Mouse (Mus musculus): ENCODE data around the gene Lgals2. TPM values are rescaled to one million over a fixed set of nuclear protein-coding genes. Genes with fewer than 3 reads are reported as not detected.

The Lgals2 gene
- total and polyA plus RNA-seq, 2 experiments from 2014 or later = not detected

DNA sequence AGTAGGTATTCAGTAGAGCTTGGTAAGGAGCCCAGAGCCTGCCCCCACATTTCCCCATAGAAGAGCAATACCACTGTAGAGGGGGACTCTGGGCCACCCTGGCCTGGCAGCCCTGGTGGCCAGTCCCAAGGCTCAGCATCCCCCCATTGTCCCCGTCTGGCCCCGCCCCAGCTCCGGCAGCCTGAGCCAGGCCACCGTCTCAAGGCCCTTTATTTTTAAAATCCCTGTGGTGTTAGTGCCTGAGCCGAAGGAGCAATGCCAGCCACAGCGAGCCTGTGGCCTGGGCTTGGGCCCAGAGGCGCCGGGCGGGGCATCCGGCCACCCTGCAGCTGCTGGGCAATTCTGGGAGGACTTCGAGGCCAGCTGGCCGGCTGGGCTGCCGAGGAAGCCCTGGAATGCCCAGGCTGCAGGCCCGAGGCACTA lies 22.6 kb downstream of the Lgals2 start:
- 11% methylated on average over 14 of the region's 14 CpGs for WGBS
- Histone ChIP-seq H3K9me3 (ENCODE audit: low read length) (no peaks in the 10 kb centered on the region), H3K27me3 (ENCODE audit: insufficient read depth, low read length) (no peaks in the 10 kb centered on the region), H3K27ac (peak overlapping the region; percentile 76), H3K4me3 (ENCODE audit: low read length) (no peak overlapping the region), H3K9ac (replicated peaks; ENCODE audit: low read length) (0 out of 2 replicates have a peak overlapping the region, but pooled peaks have one; percentile 13), H3K36me3 (ENCODE audit: insufficient read depth, low read length) (no peaks in the 10 kb centered on the region), H3K4me1 (ENCODE audit: insufficient read depth, low read length) (peaks cover 16% of the 10 kb centered on the region; the same call in 1 of the 2 replicates), H3K4me2 (ENCODE audit: low read depth, low read length) (no peak overlapping the region)
- no peak for TF ChIP-seq CTCF (IDR thresholded peaks at IDR 0.05; ENCODE audit: low read depth)
- peak; percentile 89 for DNase-seq (ENCODE audit: low spot score)
- ATAC-seq = peak; percentile 90

- Histone ChIP-seq H3K4me3 (ENCODE audit: low read length) (no peak overlapping the region), H3K36me3 (ENCODE audit: insufficient read depth, low read length) (no peaks in the 10 kb centered on the region), H3K9ac (replicated peaks; ENCODE audit: low read length) (no peak overlapping the region), H3K27ac (peak overlapping the region; percentile 76), H3K4me1 (ENCODE audit: insufficient read depth, low read length) (peaks cover 16% of the 10 kb centered on the region; the same call in 1 of the 2 replicates), H3K9me3 (ENCODE audit: low read length) (no peaks in the 10 kb centered on the region), H3K4me2 (ENCODE audit: low read depth, low read length) (no peak overlapping the region), H3K27me3 (ENCODE audit: insufficient read depth, low read length) (no peaks in the 10 kb centered on the region)
- DNase-seq (ENCODE audit: low spot score) (no peak), ATAC-seq (no peak; the same call in 1 of the 2 replicates)
- WGBS = 57% methylated on average over 18 of the region's 19 CpGs
- TF ChIP-seq CTCF (IDR thresholded peaks at IDR 0.05; ENCODE audit: low read depth) = no peak
These were observed 23.3 kb downstream of the Lgals2 start for GRCm38 (mm10) chr15:78831720-78832657.

DNA sequence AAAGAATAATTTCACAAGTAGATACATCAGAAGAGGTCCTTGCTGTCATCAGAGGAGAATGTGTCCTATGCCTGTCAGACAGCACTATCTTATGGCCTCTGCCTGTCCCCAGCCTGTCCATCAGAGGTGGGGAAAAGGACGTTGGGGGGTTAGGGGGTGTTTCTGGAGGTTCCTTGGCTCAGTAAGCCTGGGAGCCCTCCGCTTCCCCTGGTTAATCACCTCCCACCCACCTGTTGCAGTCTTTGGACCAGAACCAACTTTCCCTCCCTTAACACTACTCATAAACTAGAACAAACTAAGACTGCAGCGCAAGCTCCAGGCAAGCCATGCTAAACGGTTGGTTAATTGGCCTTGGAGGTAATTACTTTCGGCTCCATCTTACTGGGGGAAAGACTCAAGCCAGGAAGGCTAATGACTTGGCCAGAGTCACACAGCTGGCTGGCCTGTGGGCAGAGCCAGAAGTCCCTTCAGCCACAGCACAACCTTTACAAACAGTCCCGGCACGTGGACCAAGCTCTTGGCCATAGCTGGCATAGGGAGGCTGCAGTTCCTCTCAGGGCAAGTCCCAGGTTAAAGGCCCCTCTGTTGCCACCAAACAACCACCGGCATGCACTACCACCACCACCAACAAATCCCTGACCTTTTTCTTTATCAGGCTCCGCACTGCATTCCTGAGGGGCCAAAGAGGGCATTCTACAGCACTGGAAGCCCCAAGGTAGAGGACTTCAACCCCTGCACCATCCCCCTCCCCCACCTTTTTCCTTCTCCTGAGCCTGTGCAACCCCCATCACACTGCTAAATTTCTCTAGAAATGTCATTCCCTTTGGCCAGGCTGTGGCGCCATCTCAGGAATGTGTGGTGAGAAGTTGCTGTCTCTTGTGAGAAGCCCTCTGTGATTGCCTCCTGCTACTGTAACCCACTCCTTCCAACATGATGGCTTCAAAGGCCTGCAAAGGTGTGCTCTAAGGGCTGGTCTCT lies 24.3 kb downstream of the Lgals2 start:
- no peak overlapping the region for H3K4me2 ChIP-seq (ENCODE audit: low read depth, low read length)
- no peak overlapping the region for H3K27ac ChIP-seq
- peaks cover 14% of the 10 kb centered on the region; the same call in 1 of the 2 replicates for H3K4me1 ChIP-seq (ENCODE audit: insufficient read depth, low read length)
- ATAC-seq (no peak), DNase-seq (ENCODE audit: low spot score) (no peak)
- TF ChIP-seq CTCF (IDR thresholded peaks at IDR 0.05; ENCODE audit: low read depth) = no peak; the same call in 1 of the 2 replicates
- no peak overlapping the region for H3K9ac ChIP-seq (replicated peaks; ENCODE audit: low read length)
- no peaks in the 10 kb centered on the region for H3K27me3 ChIP-seq (ENCODE audit: insufficient read depth, low read length)
- H3K9me3 ChIP-seq (ENCODE audit: low read length) = no peaks in the 10 kb centered on the region
- 61% methylated on average over 10 of the region's 10 CpGs for WGBS
- H3K4me3 ChIP-seq (ENCODE audit: low read length) = no peak overlapping the region
- H3K36me3 ChIP-seq (ENCODE audit: insufficient read depth, low read length) = no peaks in the 10 kb centered on the region

GRCm38 (mm10) chr15:78829636-78830035 lies 25.7 kb downstream of the Lgals2 start:
- H3K9me3 ChIP-seq (ENCODE audit: low read length) = no peaks in the 10 kb centered on the region
- no peak overlapping the region for H3K27ac ChIP-seq
- no peaks in the 10 kb centered on the region for H3K36me3 ChIP-seq (ENCODE audit: insufficient read depth, low read length)
- 97% methylated on average over 1 of the region's 1 CpGs for WGBS
- H3K27me3 ChIP-seq (ENCODE audit: insufficient read depth, low read length) = no peaks in the 10 kb centered on the region
- no peak for ATAC-seq
- H3K4me3 ChIP-seq (ENCODE audit: low read length) = no peak overlapping the region
- H3K4me1 ChIP-seq (ENCODE audit: insufficient read depth, low read length) = peaks cover 3% of the 10 kb centered on the region; the same call in 1 of the 2 replicates
- TF ChIP-seq CTCF (IDR thresholded peaks at IDR 0.05; ENCODE audit: low read depth) = peak; percentile 51
- no peak for DNase-seq (ENCODE audit: low spot score)
- H3K4me2 ChIP-seq (ENCODE audit: low read depth, low read length) = no peak overlapping the region
- no peak overlapping the region for H3K9ac ChIP-seq (replicated peaks; ENCODE audit: low read length)

GRCm38 (mm10) chr15:78828315-78828714 lies 27.0 kb downstream of the Lgals2 start:
- no peaks in the 10 kb centered on the region for H3K9me3 ChIP-seq (ENCODE audit: low read length)
- H3K4me2 ChIP-seq (ENCODE audit: low read depth, low read length) = no peak overlapping the region
- no peak overlapping the region; the same call in 1 of the 2 replicates for H3K9ac ChIP-seq (replicated peaks; ENCODE audit: low read length)
- no peak for DNase-seq (ENCODE audit: low spot score)
- H3K27me3 ChIP-seq (ENCODE audit: insufficient read depth, low read length) = no peaks in the 10 kb centered on the region
- no peak overlapping the region for H3K27ac ChIP-seq
- WGBS = 16% methylated on average over 5 of the region's 5 CpGs
- no peak; the same call in 1 of the 2 replicates for TF ChIP-seq CTCF (IDR thresholded peaks at IDR 0.05; ENCODE audit: low read depth)
- H3K36me3 ChIP-seq (ENCODE audit: insufficient read depth, low read length) = no peaks in the 10 kb centered on the region
- no peak for ATAC-seq
- no peak overlapping the region for H3K4me3 ChIP-seq (ENCODE audit: low read length)
- H3K4me1 ChIP-seq (ENCODE audit: insufficient read depth, low read length) = no peaks in the 10 kb centered on the region
